Mouse (Mus musculus) 3T3-L1 (cell line): ENCODE results near the gene Aprt.

Experiments
- DNase-seq: peaks from one replicate; pipeline ENCODE4 v3.0.0-alpha.2; 2015; ENCODE audit warnings: low read depth, low spot score

Aprt gene

DNA sequence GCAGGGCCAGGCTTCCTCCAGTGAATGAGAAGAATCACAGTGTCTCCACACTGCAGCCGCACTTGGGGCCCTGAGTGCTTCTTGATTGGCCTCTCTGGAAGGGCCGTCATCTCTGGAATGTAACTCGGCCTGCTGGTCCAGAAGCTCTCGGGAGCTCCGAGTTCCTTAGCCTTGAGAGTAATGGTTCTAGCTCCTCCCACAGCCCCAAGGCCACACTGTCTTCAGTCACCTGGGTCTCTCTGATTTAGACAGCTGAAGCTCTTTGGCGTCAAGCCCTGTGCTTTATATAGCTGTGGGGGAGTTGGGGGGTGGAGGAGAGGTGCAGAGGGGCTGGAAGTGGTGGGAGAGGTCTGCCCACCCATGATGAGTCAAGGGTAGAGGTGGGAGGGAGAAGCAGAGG lies 39.7 kb downstream of the Aprt start:
- peak; percentile 62 for DNase-seq

DNA sequence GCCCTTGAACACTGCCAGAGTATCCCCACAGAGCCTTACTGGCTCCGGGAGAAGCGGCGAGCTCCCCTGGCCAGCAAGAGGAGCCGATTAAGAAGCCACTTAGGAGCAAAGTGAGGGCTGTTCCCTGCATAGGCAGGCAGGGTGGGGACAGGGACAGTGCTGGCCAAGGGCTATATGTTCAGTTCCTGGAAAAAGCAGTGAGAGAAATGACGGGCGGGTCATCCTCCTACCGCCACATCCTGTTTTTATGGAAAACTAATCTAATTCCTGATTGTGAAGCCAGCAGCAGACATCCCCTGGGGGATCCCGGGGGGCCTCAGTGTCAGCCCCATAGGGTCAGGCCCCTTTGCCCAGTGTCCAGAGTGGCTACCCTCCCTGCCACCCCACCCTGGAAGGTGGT lies 45.4 kb downstream of the Aprt start:
- DNase-seq = no peak

DNA sequence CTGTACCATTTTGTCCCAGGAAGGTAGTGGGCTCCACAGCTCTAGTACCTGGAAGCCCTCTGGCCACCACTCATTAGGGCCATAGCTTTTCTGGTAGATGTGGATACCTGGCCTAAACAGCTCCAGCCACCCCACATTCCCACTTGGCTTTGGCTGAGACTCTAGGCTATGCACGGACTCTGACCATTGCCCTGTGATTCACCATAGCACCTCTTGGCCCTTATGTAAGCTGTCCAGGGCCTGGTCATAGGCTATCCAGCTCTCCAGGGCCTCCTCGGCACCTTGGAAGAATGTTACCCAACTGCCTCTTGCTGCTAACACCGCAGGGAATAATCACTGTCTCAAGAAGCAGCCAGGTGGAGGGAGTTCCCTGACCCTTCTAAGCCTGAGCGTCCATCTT lies 47.5 kb downstream of the Aprt start:
- no peak for DNase-seq

DNA sequence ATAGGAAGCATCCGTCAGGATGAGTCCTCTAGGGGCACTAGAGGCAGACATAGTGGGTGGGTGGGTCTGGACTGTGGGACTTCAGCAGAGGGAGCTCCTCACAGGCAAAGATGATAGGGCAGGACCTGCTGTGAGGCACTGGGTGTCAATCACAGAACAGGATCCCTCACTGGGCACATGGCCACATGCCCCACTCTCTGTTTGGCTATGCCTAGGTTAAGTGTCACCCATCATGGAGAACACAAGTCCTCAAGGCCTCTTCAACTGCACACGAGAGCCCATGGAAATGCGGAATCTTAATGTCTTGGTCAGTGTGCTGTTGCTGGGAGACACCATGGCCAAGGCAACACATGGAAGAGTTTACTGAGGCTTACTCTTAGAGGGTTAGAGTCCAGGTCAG lies 48.8 kb downstream of the Aprt start:
- DNase-seq = no peak

DNA sequence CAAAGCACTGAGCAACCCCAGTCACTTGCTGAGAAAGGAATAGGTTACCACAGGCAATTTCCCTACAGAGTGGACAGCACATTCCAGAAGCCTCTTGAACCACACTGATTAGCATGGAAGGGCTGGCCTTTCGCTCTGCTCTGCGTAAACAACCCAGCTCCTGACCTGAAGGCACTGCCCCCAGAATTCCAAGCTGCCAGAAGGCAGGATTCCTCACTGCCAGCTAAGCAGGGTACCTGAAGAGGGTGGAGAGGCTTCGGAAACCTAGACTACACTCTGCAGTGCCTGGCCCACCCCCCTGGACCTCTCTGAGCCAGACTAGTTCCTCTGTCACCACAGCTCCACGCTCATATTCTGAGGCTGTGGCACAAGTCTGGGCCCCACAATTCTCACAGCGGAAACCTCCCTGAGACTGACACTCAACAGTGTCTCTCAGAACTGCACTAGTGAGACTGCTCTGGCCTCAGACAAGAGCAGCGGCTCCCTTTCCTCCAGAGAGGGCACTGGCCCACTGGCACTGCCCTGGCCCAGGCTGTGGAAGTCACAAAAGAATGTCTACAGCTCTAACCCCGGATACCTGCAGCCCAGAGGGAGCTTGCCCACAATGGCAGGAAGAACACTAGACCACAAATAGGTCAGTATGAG lies 50.1 kb downstream of the Aprt start:
- DNase-seq = peak; percentile 21

DNA sequence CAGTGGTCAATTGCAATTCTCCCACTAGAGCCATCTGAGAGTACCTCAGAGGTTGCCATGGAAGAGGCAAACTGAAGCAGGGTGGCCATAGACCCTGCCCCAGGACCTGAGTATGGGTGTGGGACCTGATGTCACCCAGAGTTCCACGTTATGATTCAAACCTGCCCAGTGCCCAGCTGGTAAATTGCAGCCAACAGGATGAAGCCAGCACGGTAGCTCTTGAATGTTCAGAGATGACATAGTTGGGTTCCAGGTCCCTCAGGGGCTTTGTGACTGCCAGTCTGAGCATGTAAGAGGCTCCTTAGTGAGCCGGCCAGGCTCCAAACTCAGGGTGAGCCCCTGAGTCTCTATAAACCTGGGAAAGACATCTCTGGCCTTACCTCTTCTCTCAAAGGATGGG lies 50.6 kb downstream of the Aprt start:
- DNase-seq = no peak

DNA sequence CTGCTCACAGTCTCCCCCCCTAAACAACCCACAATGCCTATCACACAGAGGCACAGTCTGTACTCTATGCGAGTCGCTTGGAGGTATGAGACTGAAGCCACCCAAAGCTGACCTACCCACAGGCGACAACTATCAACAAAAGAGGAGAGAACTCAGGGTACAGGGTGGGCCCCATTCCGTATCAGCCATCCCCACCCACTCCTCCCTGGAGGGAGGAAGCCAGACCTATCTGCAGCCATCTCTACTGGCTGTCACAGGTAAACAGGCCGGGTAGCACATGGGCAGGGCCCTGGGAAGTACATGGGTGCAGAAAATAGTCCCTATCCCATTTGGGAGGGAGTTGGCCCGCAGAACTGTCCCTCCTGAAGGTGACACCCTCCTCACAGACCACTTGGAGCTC lies 51.7 kb downstream of the Aprt start:
- no peak for DNase-seq
